Mouse (Mus musculus) cerebellum, adult 2 months (tissue): ENCODE measurements around the gene Plekha8. TPM values are rescaled to one million over a fixed set of nuclear protein-coding genes. Genes with fewer than 3 reads are reported as not detected.

Source experiments
- DNase-seq, 2 experiments: peaks; one replicate each; pipeline ENCODE4 v3.0.0; 2021
- H3K27ac ChIP-seq: fragments of 200-500 bp; 2 replicates; pipeline ENCODE4 v1.5.1; 2012; ENCODE audit warnings: low read length, control low read depth, inconsistent platforms; ENCODE audit not compliant: insufficient read depth
- H3K27me3 ChIP-seq: fragments of 200-500 bp; 2 replicates; pipeline ENCODE4 v1.6.1; 2012; ENCODE audit warnings: inconsistent platforms, mild to moderate bottlenecking, low read length, moderate library complexity; ENCODE audit not compliant: control insufficient read depth, insufficient read depth
- H3K4me1 ChIP-seq: fragments of 200-500 bp; 2 replicates; pipeline ENCODE4 v1.6.1; 2011; ENCODE audit warnings: low read length; ENCODE audit not compliant: control insufficient read depth, insufficient read depth
- H3K4me3 ChIP-seq: fragments of 200-500 bp; replicated peaks from 2 replicates; pipeline ENCODE3; 2011; ENCODE audit warnings: mild to moderate bottlenecking, low read depth, low read length, control low read depth; ENCODE audit not compliant: insufficient read depth
- CTCF ChIP-seq: fragments of 200-500 bp; IDR thresholded peaks from 2 replicates; pipeline ENCODE4 v1.5.1; 2011; ENCODE audit warnings: low read depth, mild to moderate bottlenecking, control low read depth, low read length, moderate library complexity, borderline replicate concordance; ENCODE audit not compliant: insufficient read depth
- POLR2A ChIP-seq: fragments of 200-500 bp; IDR thresholded peaks from 2 replicates; pipeline ENCODE4 v1.6.1; 2011; ENCODE audit warnings: low read length, control low read depth, borderline replicate concordance; ENCODE audit not compliant: insufficient read depth
- WGBS: fragments of 180-500 bp; shearing (Covaris S2); methylation state at CpG from one replicate; pipeline ENCODE4 v1.1.7; 2018; 5-methylcytosine and 5-hydroxymethylcytosine counted together
- polyA plus RNA-seq: library from polyadenylated mRNA; depleted of rRNA; stranded (reverse); fragments of >200 nt; gene quantifications from 2 replicates; pipeline ENCODE4 v1.2.3, GENCODE M21; 2012

Plekha8 gene
- polyA plus RNA-seq, 1 experiment: 12.1 TPM

DNA sequence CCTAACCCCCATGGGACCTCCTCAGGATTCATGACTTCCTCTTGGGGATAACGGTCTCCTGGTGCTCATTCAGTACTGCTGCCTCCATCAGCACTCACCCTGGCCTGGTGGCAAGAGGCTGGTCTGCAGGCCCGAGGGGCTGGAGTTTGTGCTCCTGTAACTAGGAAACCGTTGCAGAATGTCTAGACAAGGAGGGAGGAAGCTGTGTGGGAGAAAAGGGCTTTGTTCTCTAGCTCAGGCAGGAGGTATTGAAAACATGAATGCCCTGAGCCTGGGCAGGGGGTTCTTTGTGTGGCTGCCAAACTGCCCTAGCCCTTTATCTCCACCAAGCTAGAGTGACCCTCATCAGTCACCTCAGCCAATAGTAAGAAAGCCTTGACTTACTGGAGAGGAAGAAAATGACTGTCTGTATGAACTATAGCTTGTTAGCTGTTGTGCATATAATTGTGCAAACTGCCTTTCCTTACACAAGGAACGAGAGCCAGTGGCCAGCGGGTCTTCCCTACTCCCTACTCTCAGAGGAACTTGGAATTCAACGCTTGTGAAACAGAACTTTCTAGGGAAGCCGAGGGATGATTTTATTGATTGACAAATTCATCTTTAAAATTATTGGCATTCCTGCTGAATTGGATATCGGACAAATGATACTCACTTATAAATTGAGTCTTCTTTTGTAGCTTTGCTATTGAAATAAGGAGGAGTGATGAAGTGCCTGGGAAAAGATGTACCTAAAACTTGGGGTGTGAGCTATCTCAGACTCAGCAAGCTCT is 40.4 kb upstream of the Plekha8 start:
- Histone ChIP-seq H3K27me3 (no peaks in the 10 kb centered on the region), H3K4me1 (peaks cover 45% of the 10 kb centered on the region), H3K4me3 (no peak overlapping the region), H3K27ac (peak overlapping the region; percentile 74)
- 47% methylated on average over 8 of the region's 8 CpGs for WGBS
- TF ChIP-seq CTCF: no peak
- TF ChIP-seq POLR2A: no peak
- DNase-seq: peak in 1 of 2 experiments; percentile 42

DNA sequence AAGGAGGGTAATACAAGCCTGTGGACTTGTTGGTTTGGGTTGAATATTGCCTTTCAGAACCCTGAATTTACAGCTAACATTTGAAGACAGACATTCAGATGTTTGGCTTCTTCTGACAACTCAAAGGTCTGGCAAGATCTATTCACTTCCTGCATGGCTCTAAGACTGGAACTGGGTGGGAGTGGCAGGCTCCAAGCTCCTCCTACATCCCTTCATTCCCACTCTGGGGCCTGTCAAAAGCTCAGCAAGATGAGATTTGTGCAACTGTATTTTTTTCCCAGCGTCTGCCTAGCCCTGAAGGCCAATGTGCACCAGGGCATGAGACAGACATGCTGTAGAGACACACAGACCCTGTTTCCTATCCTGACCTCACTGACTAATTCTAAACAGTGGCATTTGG is 39.1 kb upstream of the Plekha8 start:
- no peak for DNase-seq
- H3K4me1 ChIP-seq: peaks cover 51% of the 10 kb centered on the region
- TF ChIP-seq CTCF: no peak
- no peak for TF ChIP-seq POLR2A
- no peak overlapping the region; the same call in 1 of the 2 replicates for H3K27ac ChIP-seq
- 50% methylated on average over 1 of the region's 1 CpGs for WGBS
- no peak overlapping the region for H3K4me3 ChIP-seq
- H3K27me3 ChIP-seq: no peaks in the 10 kb centered on the region

DNA sequence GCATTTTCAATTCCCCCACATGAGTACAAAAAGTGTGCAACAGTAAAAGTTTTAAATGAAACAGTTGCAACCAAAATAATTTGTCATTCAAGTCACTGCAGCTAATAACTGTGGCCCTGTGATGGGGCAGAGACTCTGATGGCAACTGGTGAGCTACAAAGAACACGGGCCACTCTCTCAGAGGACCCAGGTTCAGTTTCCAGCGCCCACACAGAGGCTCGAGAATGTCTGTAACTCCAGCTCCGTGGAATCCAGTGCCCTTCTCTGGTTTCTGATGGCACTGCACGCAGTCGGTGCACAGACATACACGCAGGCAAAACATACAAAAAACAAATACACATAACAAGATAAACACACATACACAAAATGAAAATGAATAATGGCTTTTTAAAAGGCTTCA is 37.2 kb upstream of the Plekha8 start:
- 93% methylated on average over 7 of the region's 7 CpGs for whole genome bisulfite sequencing
- Histone ChIP-seq H3K4me1 (peaks cover 46% of the 10 kb centered on the region), H3K27ac (peak overlapping the region; percentile 40; the same call in 1 of the 2 replicates), H3K4me3 (no peak overlapping the region), H3K27me3 (no peaks in the 10 kb centered on the region)
- TF ChIP-seq POLR2A (no peak), CTCF (no peak)
- peak in 1 of 2 experiments; percentile 15 for DNase-seq

DNA sequence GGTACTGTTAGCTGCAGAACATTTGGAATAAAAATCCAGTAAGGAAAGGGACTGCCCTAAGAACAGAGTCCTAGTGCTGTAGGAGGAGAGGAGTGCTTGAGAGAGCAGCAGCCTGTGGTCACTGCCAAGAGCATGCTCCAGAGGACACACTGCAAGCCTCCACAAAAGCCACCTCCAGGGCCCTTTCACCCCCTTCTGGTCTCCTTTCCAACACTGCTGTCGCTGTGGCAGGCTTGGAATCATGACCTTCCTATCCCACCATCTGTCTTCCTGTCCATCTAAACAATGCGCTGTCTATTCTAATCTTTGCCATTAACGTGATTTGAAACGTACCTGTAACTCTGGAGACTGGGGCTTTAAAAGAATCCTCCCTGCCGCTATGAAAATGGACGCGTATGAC is 36.4 kb upstream of the Plekha8 start:
- Histone ChIP-seq H3K4me3 (peak overlapping the region; percentile 17), H3K4me1 (peaks cover 44% of the 10 kb centered on the region), H3K27ac (peak overlapping the region; percentile 85), H3K27me3 (no peaks in the 10 kb centered on the region)
- peak; percentile 71 to 85 for DNase-seq
- WGBS: 5% methylated on average over 7 of the region's 7 CpGs
- peak; percentile 13; the same call in 1 of the 2 replicates for TF ChIP-seq POLR2A
- no peak; the same call in 1 of the 2 replicates for TF ChIP-seq CTCF

DNA sequence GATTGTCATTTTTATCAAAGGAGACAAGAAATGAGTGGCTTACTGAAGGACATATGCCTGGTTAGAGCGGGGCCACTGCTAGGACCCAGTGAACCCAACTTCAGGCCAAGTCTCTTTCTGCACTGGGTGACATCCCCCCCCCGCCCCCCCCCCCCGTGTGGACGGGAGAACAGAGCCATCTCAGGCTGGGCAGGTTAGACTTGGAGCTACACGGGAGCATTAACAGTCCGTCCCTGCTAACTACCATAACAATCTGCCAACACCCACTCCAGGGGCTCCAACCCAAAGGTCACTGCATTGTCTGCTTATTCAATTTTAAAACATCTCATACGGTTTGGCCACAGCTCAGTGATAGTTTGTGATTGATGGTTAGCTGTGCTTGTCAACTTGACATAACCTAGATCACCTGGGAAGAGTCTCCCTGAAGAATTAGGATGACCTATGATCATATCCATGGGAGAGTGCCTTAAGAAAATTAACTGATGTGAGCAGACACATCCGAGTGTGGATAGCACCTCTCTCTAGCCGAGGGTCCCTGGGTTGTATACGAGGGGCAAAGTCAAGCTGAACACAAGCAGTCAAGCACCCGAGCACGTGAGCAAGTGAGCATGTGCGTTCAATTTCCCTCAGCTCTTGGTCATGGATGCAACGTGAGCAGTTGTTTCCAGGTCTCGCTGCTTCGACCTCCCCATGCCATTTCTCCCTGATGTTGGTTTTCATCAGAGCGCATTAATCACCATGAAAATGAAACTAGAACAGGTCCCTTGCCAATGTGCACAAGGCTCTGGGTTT is 32.7 kb upstream of the Plekha8 start:
- H3K4me1 ChIP-seq: peaks cover 21% of the 10 kb centered on the region
- H3K27me3 ChIP-seq: no peaks in the 10 kb centered on the region
- DNase-seq: peak; percentile 32 to 52
- peak overlapping the region; percentile 30 for H3K4me3 ChIP-seq
- no peak for TF ChIP-seq CTCF
- TF ChIP-seq POLR2A: no peak
- H3K27ac ChIP-seq: peak overlapping the region; percentile 74
- 21% methylated on average over 17 of the region's 17 CpGs for WGBS

DNA sequence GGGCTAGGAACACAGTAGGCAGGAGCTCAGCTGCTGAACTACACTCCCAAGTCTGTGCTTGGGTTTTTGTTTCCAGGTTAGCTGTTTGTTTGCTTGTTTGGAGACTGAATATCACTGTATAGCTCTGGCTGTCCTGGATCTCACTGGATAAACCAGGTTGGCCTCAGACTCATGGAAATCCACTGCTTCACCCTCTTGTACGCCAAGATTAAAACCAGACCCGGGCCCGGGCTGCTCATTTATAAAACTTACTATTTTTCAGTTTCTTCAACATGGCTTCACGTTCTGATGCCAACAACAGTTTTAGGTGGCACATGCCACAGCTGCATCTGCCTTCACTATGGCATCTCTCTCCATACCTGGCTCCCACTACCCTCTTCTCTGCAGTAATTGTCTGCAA is 31.4 kb upstream of the Plekha8 start:
- Histone ChIP-seq H3K4me3 (peak overlapping the region; percentile 53), H3K4me1 (peaks cover 10% of the 10 kb centered on the region)

DNA sequence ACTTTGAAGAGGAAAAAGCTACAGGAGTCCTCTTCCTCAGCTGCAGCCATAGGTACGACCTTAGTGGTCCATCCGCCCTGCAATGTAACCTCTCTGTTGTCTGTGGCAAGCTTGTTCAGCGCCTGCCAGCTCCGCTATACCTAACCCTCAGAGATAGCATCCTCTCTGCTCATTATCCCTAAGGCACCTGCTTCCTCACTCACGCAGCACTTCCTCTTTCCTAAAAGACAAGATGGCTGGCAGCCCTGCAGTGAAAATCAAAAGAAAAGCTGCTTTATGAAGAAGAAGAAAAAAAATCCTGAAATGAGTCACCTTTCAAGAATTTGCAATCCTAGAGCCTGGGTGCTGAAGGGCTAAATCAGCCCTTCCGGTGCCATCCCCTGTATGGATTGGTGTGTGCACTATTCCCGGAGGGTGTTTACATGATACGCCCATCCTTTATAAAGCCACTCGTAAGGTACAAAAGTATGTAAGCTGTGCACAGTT is 30.4 kb upstream of the Plekha8 start:
- peak overlapping the region; percentile 96 for H3K4me3 ChIP-seq
- 11% methylated on average over 9 of the region's 9 CpGs for WGBS
- TF ChIP-seq POLR2A: no peak
- no peak for TF ChIP-seq CTCF
- no peaks in the 10 kb centered on the region for H3K27me3 ChIP-seq
- DNase-seq: peak; percentile 55 to 61
- H3K4me1 ChIP-seq: peaks cover 9% of the 10 kb centered on the region
- peak overlapping the region; percentile 96 for H3K27ac ChIP-seq

More for the DNA sequence above, 31.4 kb upstream of the Plekha8 start:
- DNase-seq: no peak
- Histone ChIP-seq H3K27me3 (no peaks in the 10 kb centered on the region), H3K27ac (peak overlapping the region; percentile 62)
- no peak for TF ChIP-seq POLR2A
- no peak for TF ChIP-seq CTCF
- 20% methylated on average over 4 of the region's 4 CpGs for WGBS
